Mouse (Mus musculus): Measurements from ENCODE around the gene Mrpl50. TPM values are rescaled to one million over a fixed set of nuclear protein-coding genes. Genes with fewer than 3 reads are reported as not detected.

The Mrpl50 gene
- total and polyA plus RNA-seq, 3 experiments = 39.1 to 54.5 TPM; not detected in 1

- Histone ChIP-seq H3K36me3 (ENCODE audit: control insufficient read depth in 1 of 2, insufficient read depth in 2 of 2, low read length in 2 of 2) (no peaks in the 10 kb centered on the region), H3K9ac (ENCODE audit: control insufficient read depth, low read depth, low read length, poor library complexity, severe bottlenecking) (no peak overlapping the region), H3K4me1 (ENCODE audit: control insufficient read depth in 1 of 2, insufficient read depth in 2 of 2, low read length in 2 of 2) (no peaks in the 10 kb centered on the region), H3K9me3 (replicated peaks; ENCODE audit: insufficient read depth, low read length) (no peaks in the 10 kb centered on the region), H3K27me3 (ENCODE audit: control insufficient read depth in 1 of 2, insufficient read depth in 2 of 2, low read length in 2 of 2) (no peaks in the 10 kb centered on the region), H3K4me3 (ENCODE audit: control insufficient read depth in 1 of 2, insufficient read depth in 1 of 2, low read depth in 2 of 2, low read length in 2 of 2) (no peak overlapping the region), H3K27ac (ENCODE audit: control insufficient read depth, low read depth, low read length) (no peak overlapping the region), H3K79me2 (ENCODE audit: control insufficient read depth, insufficient read depth, low read length, poor library complexity) (no peaks in the 10 kb centered on the region)
- peak; percentile 33 for DNase-seq (ENCODE audit: low read depth, low spot score)
- TF ChIP-seq CHD2 (IDR thresholded peaks at IDR 0.05; ENCODE audit: low read length) (no peak), TBP (IDR thresholded peaks at IDR 0.05; ENCODE audit: low read depth, low read length) (no peak), MYC (IDR thresholded peaks at IDR 0.05; ENCODE audit: low read depth, low read length) (no peak), ETS1 (IDR thresholded peaks at IDR 0.05; ENCODE audit: low read depth, low read length) (no peak), RAD21 (IDR thresholded peaks at IDR 0.05; ENCODE audit: low read depth, low read length) (no peak), MYB (IDR thresholded peaks at IDR 0.05; ENCODE audit: low read depth, low read length) (no peak), GATA1 (IDR thresholded peaks at IDR 0.05; ENCODE audit: low read depth, low read length) (no peak), ZMIZ1 (IDR thresholded peaks at IDR 0.05; ENCODE audit: low read depth, low read length) (no peak)
Observed at GRCm38 (mm10) chr4:49558181-49558580, 37.3 kb upstream of the Mrpl50 start.

- Histone ChIP-seq H3K9me3 (replicated peaks; ENCODE audit: insufficient read depth, low read length) (no peaks in the 10 kb centered on the region), H3K79me2 (ENCODE audit: control insufficient read depth, insufficient read depth, low read length, poor library complexity) (no peaks in the 10 kb centered on the region), H3K27me3 (ENCODE audit: control insufficient read depth in 1 of 2, insufficient read depth in 2 of 2, low read length in 2 of 2) (no peaks in the 10 kb centered on the region; a peak in 1 of 4 replicates), H3K9ac (ENCODE audit: control insufficient read depth, low read depth, low read length, poor library complexity, severe bottlenecking) (no peak overlapping the region), H3K4me1 (ENCODE audit: control insufficient read depth in 1 of 2, insufficient read depth in 2 of 2, low read length in 2 of 2) (no peaks in the 10 kb centered on the region), H3K4me3 (ENCODE audit: control insufficient read depth in 1 of 2, insufficient read depth in 1 of 2, low read depth in 2 of 2, low read length in 2 of 2) (no peak overlapping the region), H3K36me3 (ENCODE audit: control insufficient read depth in 1 of 2, insufficient read depth in 2 of 2, low read length in 2 of 2) (no peaks in the 10 kb centered on the region), H3K27ac (ENCODE audit: control insufficient read depth, low read depth, low read length) (no peak overlapping the region)
- DNase-seq (ENCODE audit: low read depth, low spot score) = no peak
- TF ChIP-seq ZMIZ1 (IDR thresholded peaks at IDR 0.05; ENCODE audit: low read depth, low read length) (no peak), RAD21 (IDR thresholded peaks at IDR 0.05; ENCODE audit: low read depth, low read length) (no peak), MAX (IDR thresholded peaks at IDR 0.05; ENCODE audit: low read length) (no peak), E2F4 (IDR thresholded peaks at IDR 0.05; ENCODE audit: borderline replicate concordance, low read depth, low read length) (no peak)
Observed at GRCm38 (mm10) chr4:49557375-49557774, 36.5 kb upstream of the Mrpl50 start.

- no peaks in the 10 kb centered on the region for H3K79me2 ChIP-seq (ENCODE audit: control insufficient read depth, insufficient read depth, low read length, poor library complexity)
- DNase-seq (ENCODE audit: low read depth, low spot score) = no peak
- no peaks in the 10 kb centered on the region for H3K4me1 ChIP-seq (ENCODE audit: control insufficient read depth in 1 of 2, insufficient read depth in 2 of 2, low read length in 2 of 2)
- peaks cover 0 to 2% of the 10 kb centered on the region in 2 experiments; a peak in 2 of 4 replicates for H3K27me3 ChIP-seq (ENCODE audit: control insufficient read depth in 1 of 2, insufficient read depth in 2 of 2, low read length in 2 of 2)
- no peaks in the 10 kb centered on the region for H3K9me3 ChIP-seq (replicated peaks; ENCODE audit: insufficient read depth, low read length)
- H3K27ac ChIP-seq (ENCODE audit: control insufficient read depth, low read depth, low read length) = no peak overlapping the region
- H3K4me3 ChIP-seq (ENCODE audit: control insufficient read depth in 1 of 2, insufficient read depth in 1 of 2, low read depth in 2 of 2, low read length in 2 of 2) = no peak overlapping the region
- H3K36me3 ChIP-seq (ENCODE audit: control insufficient read depth in 1 of 2, insufficient read depth in 2 of 2, low read length in 2 of 2) = no peaks in the 10 kb centered on the region
- TF ChIP-seq UBTF (IDR thresholded peaks at IDR 0.05; ENCODE audit: borderline replicate concordance, insufficient read depth, low read depth, low read length) (no peak), TBP (IDR thresholded peaks at IDR 0.05; ENCODE audit: low read depth, low read length) (no peak), ELF1 (IDR thresholded peaks at IDR 0.05; ENCODE audit: low read depth, low read length) (no peak), CHD2 (IDR thresholded peaks at IDR 0.05; ENCODE audit: low read length) (no peak), KAT2A (conservative IDR thresholded peaks at IDR 0.05; ENCODE audit: low read depth, low read length) (no peak), NELFE (IDR thresholded peaks at IDR 0.05; ENCODE audit: low read depth, low read length) (no peak), ZKSCAN1 (IDR thresholded peaks at IDR 0.05; ENCODE audit: low read depth, low read length) (no peak), MAFK (IDR thresholded peaks at IDR 0.05; ENCODE audit: borderline replicate concordance, low read depth, low read length) (no peak), BHLHE40 (IDR thresholded peaks at IDR 0.05; ENCODE audit: borderline replicate concordance, low read depth, low read length) (no peak), ETS1 (IDR thresholded peaks at IDR 0.05; ENCODE audit: low read depth, low read length) (no peak), POLR2A (IDR thresholded peaks at IDR 0.05; ENCODE audit: control insufficient read depth in 1 of 2, insufficient read depth in 1 of 2, low read depth in 1 of 2, low read length in 2 of 2, poor library complexity in 1 of 2) (no peak), MAZ (IDR thresholded peaks at IDR 0.05; ENCODE audit: low read depth, low read length) (no peak), EP300 (IDR thresholded peaks at IDR 0.05; ENCODE audit: low read depth in 1 of 2, low read length in 2 of 2) (no peak), MYC (IDR thresholded peaks at IDR 0.05; ENCODE audit: low read depth, low read length) (no peak), POLR2AphosphoS5 (IDR thresholded peaks at IDR 0.05; ENCODE audit: borderline replicate concordance, low read depth, low read length) (no peak)
- no peak overlapping the region for H3K9ac ChIP-seq (ENCODE audit: control insufficient read depth, low read depth, low read length, poor library complexity, severe bottlenecking)
Observed at GRCm38 (mm10) chr4:49553380-49553779, 32.5 kb upstream of the Mrpl50 start.

All from MEL (cell line).